In the genomic region with DNA sequence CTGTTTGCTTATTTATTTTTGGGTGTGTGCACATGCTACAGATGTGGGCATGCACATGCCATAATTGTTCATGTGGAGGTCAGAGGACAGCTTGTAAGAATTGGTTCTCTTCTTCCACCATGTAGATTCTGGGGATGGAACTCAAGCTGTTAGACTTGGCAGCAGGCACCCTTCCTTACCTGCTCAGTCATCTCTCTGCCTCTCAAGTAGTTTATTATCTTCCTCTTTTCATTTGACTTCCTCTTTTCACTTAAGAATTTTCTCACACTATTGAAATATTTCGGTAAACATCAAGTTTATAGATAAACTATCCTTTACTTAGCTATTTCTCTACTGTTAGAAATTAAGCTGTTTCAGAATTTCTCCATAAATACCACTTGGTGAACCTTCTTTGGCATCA, we compare ENCODE assay signal across 17 mouse cellular contexts.
"Had no signal": no experiment of that assay in that cellular context is flagged by ENCODE, and none has a peak within 500 bp of the region (broad histone marks: within the 10 kb centered on the region; RNA-seq: fewer than 3 reads in every experiment).

No protein-coding gene starts in this region.

- ATAC-seq: intestine, embryonic 16.5 days had no signal

- H3K9ac ChIP-seq: liver, embryonic 13.5 days; stomach, embryonic 15.5 days had no signal

- DNase-seq: kidney, adult 18-20 months; kidney, adult 9 months; kidney, postnatal 25 days; layer of hippocampus, postnatal 36 days; liver, embryonic 13.5 days; lung, adult 2 months; lung, postnatal 14 days; lung, postnatal 4 days; midbrain, embryonic 14.5 days; retina, postnatal 1 day; right cerebral cortex, postnatal 4 days; thymus, postnatal 25 days had no signal

- H3K27me3 ChIP-seq: stomach, embryonic 15.5 days had no signal

- H3K4me1 ChIP-seq: liver, embryonic 13.5 days; stomach, embryonic 15.5 days had no signal

- H3K4me2 ChIP-seq: liver, embryonic 13.5 days; midbrain, embryonic 11.5 days; stomach, embryonic 15.5 days had no signal

- H3K36me3 ChIP-seq: liver, embryonic 13.5 days; stomach, embryonic 15.5 days had no signal

- H3K4me3 ChIP-seq: left cerebral cortex, adult 2 months; liver, embryonic 13.5 days; megakaryocyte, embryonic 14.5 days; stomach, embryonic 15.5 days had no signal

- H3K27ac ChIP-seq: left cerebral cortex, adult 2 months; liver, embryonic 13.5 days; stomach, embryonic 15.5 days had no signal

- H3K9me3 ChIP-seq: liver, embryonic 13.5 days; megakaryocyte, embryonic 14.5 days; stomach, embryonic 15.5 days had no signal
